Mouse (Mus musculus): ENCODE measurements around the gene Gm4792.

The Gm4792 gene

DNA sequence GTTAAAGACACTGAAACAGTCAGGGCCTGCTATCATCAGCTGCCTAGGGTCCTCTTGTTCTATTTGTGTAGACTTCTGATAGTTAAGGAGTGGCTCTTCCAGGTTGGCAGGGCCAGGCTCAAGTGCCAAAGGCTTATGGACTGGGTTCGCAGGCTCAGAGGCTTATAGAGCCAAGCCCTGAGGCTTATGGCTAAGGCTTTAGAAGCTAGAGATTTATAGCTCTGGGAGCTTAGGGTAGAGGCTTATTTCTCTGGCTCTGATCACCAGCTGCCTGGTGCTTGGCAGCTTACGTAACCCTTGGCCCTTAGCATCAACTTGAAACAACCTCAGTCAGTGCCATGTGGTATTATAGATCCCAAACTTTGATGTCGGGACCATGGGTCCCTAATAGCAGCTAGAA lies at the start of gene Gm4792:
TSS of gene Gm4792 (minus strand) at position 233 of the 400 bp plus-strand sequence.
- DNase-seq (ENCODE audit: low read depth in 2 of 2, low spot score in 2 of 2), result no peak

DNA sequence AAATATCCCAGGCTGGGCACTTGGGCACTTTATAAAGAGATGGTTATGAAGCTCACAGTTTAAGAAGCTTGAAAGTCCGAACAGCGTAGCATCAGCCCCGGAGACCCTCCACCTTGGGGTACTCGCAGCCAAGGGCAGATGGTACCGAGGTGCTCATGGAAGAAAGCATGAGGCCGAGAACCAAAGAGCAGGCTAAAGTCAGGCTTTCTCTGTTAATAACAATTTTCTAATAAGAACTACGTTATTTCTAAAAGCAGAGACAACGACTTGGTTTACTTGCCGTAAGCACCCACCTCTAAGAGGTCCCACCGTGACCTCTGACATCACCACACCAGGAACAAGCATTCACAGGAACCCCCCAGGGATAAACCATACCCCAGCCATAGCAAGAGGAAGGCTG lies 49.5 kb upstream of the Gm4792 start:
- no peak for DNase-seq (ENCODE audit: low read depth in 2 of 2, low spot score in 2 of 2)

DNA sequence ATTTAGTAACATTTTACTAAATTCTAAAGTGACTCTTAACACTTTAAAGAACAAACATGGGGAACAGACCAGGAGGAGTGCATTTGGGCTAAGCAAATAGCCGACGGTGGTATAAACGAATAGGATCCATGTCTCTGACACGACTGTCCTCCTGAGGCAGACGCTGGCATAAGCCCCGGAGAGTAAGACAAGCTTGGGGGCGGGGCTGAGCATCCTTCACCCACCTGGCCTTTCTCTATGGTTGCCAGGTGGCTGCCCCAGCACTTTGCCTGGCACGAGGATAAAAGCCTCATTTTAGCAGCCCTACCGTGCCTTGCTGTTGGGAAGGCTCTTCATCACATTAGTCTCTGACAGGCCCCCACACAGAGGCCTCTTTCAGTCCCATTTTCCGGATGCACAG lies 48.8 kb upstream of the Gm4792 start:
- DNase-seq (ENCODE audit: low read depth in 2 of 2, low spot score in 2 of 2), result no peak

DNA sequence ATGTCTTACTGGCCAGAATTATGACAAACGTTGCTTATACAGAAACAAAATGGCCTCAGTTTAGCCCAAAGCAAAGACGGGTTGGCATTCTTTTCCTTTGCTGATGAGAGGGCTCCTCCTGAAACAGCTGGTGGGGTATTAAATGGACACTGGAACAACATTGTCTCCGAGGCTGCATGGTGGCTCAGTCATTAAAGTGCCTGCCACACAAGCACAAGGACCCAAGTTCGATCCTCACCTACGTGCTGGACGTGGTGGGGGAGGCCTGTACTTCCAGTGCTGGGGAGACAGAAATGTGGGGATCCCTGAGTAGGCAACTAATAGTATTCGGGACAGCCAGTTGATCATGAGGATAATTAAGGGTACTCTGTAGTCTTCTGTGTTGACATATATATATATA lies 48.1 kb upstream of the Gm4792 start:
- DNase-seq (ENCODE audit: low read depth in 2 of 2, low spot score in 2 of 2), result no peak

DNA sequence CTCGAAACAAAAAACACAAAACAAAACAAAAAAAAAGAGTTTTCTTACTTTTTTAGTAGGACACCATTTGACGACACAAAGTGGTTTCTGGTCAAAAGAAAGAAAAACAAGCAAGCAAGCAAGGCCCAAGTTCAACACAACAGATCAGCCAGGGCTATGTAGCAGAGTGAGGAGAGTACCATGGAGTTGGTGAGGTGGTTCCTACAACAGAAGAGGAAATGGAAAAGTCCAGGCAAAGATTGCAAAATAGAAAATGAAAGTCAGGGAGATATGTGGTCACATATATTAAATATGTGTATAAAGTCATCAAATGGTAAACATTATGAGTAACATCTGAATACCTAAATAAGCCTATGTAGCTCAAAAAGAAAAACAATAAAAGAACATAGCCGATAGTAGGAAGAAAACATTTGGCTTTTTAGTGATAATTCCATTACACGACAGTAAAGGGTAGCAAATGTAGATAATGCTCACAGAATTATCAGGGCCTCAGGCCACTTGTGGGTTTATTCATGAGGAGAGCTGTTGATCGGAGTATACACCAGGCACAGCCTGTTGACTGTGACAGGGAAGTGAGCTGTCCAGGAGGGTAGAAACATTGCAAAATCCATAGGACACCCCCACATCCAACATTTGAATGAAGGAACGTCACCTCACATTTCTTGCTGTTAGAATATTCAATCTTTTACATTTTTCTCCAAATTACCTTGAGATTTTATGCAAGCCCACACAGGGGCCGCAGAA lies 47.2 kb upstream of the Gm4792 start:
- no peak for DNase-seq (ENCODE audit: low read depth in 2 of 2, low spot score in 2 of 2)

DNA sequence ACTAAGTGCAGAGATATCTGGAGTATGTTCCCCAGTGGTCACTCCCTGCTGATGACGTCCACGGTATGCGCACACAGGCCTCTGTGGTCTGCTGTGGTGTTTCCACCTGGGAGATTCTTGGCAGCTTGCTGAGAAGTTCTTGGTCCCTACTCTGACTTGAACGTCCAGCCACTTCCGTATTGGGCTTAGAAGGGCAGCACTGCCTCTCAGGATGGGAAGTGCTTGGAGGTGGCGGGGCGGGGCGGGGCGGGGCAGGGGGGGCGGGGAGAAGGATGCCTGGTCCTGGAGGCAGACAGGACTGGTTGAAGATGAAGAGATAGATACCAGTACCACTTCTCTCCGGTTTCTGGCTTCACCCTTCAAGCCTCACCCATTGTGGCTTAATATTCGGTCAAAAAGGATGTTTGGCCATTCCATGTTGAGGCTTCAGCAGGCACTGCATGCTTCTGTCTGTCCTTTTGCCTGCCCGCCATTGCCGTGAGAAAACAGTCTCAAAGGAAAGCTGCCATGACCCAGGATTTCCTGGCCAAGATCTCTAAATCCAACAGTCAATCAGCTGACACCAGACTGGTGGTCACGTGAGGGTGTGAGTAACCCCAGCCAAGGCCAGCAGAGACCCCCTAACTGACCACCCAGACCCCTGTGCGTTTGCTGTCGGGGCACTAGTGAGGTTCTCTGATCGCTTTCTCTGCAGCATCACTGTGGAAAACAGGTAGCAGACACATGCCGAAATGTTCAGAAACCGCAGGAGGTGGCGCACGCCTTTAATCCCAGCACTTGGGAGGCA lies 46.3 kb upstream of the Gm4792 start:
- no peak for DNase-seq (ENCODE audit: low read depth in 2 of 2, low spot score in 2 of 2)

- no peak for DNase-seq (ENCODE audit: low read depth in 2 of 2, low spot score in 2 of 2)
Observed at GRCm38 (mm10) chr10:94343581-94343980, 45.1 kb upstream of the Gm4792 start.

DNA sequence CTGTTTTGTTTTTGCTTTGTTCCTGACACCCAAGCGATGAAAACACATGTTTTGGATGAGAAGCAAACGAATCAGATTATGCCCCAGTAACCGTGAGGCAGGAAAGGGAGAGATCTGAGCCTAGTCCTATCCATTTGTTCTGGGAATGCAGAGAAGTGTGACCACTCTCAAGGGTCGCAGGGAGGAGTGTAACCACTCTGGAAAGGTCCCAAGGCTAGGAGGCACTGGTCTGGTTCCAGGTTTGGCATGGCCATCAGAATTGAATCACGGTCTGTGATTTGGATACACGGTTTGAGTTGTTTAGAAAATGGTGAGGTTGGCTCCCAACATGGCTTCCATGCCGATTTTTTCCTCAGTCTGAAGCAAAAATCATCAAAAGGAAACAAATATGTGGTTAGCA lies 43.8 kb upstream of the Gm4792 start:
- no peak for DNase-seq (ENCODE audit: low read depth in 2 of 2, low spot score in 2 of 2)

- no peak for DNase-seq (ENCODE audit: low read depth in 2 of 2, low spot score in 2 of 2)
Observed at GRCm38 (mm10) chr10:94341501-94341900, 43.0 kb upstream of the Gm4792 start.

- no peak for DNase-seq (ENCODE audit: low read depth in 2 of 2, low spot score in 2 of 2)
Observed at GRCm38 (mm10) chr10:94336071-94336470, 37.6 kb upstream of the Gm4792 start.

DNA sequence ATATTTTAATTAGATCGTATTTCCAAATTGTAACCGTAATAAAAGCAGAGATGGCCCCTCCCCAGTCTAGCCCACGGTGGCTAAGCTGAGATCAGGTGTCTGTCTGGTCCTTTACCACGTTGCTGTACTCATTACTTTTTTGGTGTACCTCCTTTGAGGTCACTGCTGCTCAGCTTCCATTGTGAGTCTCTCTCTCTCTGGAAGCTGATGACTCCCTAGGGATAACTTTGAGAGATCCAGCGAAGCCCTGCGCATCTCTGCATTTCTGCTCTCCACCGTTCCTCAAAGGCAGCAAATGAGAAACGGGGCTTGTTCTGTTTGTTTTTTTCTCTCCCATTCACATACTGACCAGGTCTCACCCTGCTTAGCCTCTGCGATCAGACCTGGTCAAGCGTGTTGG lies 36.5 kb upstream of the Gm4792 start:
- no peak for DNase-seq (ENCODE audit: low read depth in 2 of 2, low spot score in 2 of 2)

- DNase-seq (ENCODE audit: low read depth in 2 of 2, low spot score in 2 of 2), result no peak
Observed at GRCm38 (mm10) chr10:94333328-94333727, 34.8 kb upstream of the Gm4792 start.

GRCm38 (mm10) chr10:94332358-94333137 lies 34.0 kb upstream of the Gm4792 start:
- DNase-seq (ENCODE audit: low read depth in 2 of 2, low spot score in 2 of 2), result no peak

DNA sequence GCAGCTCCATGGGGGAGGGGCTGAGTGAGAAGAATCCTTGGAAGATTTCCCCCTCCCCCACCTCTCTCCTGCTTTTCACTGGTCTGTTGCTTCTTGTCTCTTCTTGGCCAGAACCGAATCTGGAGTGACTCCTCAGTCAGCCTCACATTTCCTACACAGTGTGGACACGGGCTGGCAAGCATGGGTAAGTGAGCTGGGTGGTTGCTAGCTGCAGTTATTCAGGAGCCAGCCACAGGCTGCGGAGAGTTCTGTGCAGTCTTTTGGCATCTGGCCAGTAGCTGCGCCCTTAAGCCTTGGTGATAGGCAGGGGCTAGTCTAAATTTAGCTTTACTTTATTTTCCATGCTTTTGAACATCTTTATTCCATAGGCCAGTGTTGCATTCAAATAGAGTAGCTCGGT lies 31.5 kb upstream of the Gm4792 start:
- no peak for DNase-seq (ENCODE audit: low read depth in 2 of 2, low spot score in 2 of 2)

GRCm38 (mm10) chr10:94318574-94318973 lies 20.1 kb upstream of the Gm4792 start:
- DNase-seq (ENCODE audit: low read depth in 2 of 2, low spot score in 2 of 2), result no peak

- no peak for DNase-seq (ENCODE audit: low read depth in 2 of 2, low spot score in 2 of 2)
Observed at GRCm38 (mm10) chr10:94313146-94313545, 14.6 kb upstream of the Gm4792 start.

GRCm38 (mm10) chr10:94312007-94312715 lies 13.7 kb upstream of the Gm4792 start:
- no peak for DNase-seq (ENCODE audit: low read depth in 2 of 2, low spot score in 2 of 2)

DNA sequence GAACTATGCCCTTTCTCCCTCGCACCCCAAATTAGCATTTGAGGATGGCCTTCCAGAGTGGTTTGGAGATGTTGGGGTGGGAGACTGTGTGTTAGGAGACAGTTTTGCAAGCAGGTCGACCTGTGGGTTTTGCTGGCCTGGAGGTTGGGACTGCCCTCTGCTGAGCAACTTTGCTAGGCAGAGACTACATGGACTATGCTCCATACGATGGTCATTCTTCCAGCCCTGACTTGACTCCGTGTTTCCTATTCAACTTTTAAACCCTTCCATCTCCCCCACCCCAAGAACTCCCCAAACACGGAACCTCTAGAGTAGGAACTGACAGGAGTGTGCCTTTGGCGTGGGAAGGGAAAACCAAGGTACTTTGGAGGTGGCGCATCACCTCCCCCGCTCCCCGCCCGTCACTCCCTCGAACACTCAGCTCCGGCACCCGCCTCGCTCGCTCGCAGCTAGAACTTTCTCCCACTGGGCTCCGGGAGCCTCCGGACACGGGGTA lies 13.1 kb upstream of the Gm4792 start, which contains the start of gene Tmcc3:
TSS of gene Tmcc3 (plus strand) at position 439 of the 496 bp plus-strand sequence.
- no peak for DNase-seq (ENCODE audit: low read depth in 2 of 2, low spot score in 2 of 2)

DNA sequence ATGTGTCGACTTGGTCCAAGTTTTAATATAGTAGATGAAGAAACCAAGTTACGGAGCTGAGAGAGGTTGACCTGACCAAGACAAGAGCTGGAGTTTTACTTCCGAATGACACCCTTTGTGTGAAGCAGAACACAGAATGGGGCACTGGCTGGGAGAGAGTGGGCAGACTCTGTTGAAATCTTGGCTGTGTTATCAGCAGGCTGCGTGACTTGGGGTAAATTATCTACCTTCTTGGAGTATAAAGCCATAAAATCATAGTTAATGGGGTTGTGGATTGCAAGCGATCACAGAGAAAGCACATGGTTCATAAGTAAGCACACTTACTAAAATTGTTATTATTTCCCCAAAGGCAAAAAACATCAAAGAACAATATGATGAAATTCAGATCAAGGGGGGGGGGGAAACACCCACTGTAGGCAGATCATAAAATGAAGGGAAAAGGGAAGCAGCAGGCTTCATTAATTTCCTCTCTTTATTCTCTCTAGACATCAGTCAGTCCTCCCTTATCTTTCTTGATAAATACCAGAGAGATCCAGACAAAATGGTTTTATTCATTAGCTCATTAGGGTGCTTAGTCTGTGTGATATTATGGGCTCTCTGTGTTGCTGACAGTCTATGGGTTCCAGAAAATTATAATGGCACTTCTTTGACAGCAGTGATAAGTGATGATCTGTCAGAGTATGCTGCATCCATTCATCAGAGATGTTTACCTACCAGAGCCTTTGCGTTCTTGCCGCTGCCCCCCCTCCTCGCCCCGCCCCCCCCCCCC lies 12.2 kb upstream of the Gm4792 start:
- DNase-seq (ENCODE audit: low read depth in 2 of 2, low spot score in 2 of 2), result no peak

DNA sequence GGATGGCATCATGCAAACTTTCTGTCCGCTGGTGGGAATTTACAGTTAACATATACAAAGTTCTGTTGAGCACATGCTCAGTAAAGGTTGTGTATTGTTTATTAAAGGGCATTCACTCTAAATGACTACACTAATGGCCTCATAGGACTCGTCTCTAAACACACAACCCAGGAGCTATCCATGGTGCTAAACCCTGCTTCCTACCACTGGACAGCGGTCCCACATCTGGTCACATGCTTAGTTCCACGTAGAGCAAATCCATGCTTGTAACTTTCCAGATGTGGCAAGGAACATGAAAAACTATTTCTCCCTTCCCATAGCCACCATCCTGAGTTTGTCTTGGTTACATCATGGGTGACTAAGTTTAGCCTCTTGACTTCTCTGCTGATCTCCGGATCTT lies 7.0 kb upstream of the Gm4792 start:
- DNase-seq (ENCODE audit: low read depth in 2 of 2, low spot score in 2 of 2), result no peak

All from CD8-positive naive resting alpha-beta T cell, adult 2 months (primary cell).